Mouse (Mus musculus) ES-E14 (cell line): ENCODE data around the gene Caskin1.

Experiments
- CHD2 ChIP-seq: IDR thresholded peaks from 2 replicates; pipeline ENCODE4 v1.6.1; 2014; ENCODE audit warnings: mild to moderate bottlenecking, low read depth, low read length, inconsistent platforms
- MAFK ChIP-seq: IDR thresholded peaks from 2 replicates; pipeline ENCODE4 v1.6.1; 2014; ENCODE audit warnings: mild to moderate bottlenecking, low read depth, low read length, inconsistent platforms; ENCODE audit not compliant: insufficient read depth
- ZC3H11A ChIP-seq: IDR thresholded peaks from 2 replicates; pipeline ENCODE4 v1.6.1; 2012; ENCODE audit warnings: low read depth, mild to moderate bottlenecking, inconsistent platforms, low read length, borderline replicate concordance
- ZNF384 ChIP-seq: IDR thresholded peaks from 2 replicates; pipeline ENCODE4 v1.6.1; 2012; ENCODE audit warnings: low read depth, low read length, inconsistent platforms

DNA sequence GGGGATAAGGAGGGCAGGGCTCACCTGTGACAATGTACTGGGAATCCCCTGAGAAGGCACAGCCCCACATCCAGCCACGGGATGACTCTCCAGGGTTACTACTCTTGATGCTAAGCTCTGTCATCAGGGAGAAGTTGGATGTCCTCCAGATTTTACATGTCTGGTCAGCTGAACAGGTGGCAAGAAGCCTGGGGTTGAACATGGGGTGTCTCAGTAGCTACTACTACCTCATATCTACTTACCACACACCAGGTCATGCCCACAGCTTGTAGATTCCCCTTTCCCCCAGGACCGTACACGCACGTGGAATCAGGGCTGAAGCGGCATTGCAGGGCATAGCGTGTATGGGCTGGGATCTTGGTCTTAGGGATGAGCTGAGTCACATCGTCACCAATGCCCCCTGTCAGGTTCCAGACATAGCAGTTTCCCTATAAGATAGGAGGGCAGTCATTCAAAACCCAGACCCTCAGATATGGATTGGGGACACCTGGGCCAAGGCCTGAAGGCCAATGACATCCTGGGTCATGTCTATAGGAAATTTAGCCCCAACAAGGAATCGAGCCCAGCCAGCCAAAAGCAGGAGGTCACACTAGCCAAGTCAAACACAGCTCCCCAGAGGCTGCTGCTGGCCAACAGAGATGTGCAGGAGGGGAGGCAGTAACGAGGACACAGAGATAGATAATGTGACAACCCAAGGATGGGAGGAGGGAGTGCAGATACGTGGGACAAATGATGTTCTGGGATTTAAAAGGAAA is 12.2 kb upstream of the Caskin1 start:
- TF ChIP-seq MAFK (no peak), ZNF384 (no peak), CHD2 (no peak), ZC3H11A (no peak)
